Mouse (Mus musculus): ENCODE results near the gene Hoxa6.
A peak's percentile ranks its signal among the peaks of the same experiment; 100 is the strongest.

The Hoxa6 gene

DNA sequence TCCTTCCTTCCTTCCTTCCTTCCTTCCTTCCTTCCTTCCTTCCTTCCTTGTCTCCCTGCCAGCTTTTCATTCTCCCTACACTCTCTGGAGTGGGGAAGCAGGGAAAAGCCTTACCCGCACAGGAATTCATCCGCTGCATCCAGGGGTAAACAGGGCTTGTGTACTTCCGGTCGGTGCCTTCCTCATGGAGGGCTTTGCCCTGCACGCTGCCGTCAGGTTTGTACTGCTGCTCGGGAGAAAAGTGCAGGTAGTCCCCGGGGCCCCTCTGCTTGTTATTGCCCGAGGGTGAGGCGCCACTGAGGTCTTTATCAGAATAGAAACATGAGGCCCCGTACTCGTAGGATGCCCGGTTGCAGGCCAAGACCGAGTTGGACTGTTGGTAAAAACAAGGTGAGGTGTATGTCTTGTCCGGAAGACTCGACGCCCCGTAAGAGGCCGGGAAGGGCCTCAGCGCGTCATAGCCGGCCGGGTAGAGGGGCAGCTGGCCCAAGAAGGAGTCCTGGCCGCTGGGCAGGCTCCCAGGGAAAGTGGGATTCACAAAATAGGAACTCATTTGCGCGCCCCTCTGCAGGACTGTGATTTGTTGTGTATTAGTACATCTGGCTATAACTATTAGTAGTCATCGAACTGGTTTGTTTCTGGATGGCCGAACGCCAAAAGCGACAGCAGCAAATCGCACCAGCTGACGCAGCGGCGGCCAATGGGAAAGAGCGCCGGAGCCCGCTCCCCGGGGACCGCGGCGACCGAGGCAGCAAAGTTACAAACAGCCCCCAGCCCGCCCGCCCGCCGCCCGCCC lies at the start of gene Hoxa6:
Gene Hoxa6, minus strand, starts transcription at position 651 of the 796 bp plus-strand sequence.
- no peak for DNase-seq (ENCODE audit: low read depth)

DNA sequence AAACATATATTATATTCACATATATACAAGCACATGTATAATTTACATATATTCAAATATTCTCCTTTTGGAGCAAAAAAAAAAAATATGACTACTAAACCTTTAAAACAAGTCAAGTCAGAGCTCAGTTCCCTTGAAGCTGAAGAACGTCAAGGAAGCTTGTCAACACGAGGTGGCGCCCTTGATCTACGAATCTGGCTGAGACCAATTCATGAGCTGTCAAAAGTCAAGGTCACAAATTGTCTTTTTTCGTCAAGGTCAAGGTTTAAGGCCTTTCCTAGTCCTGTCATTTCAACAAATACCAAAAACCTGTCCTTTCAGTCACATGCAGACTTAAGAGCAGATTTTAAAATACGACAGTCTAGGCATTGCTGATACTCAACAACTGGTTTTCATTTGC lies 48.4 kb upstream of the Hoxa6 start:
- peak; percentile 42 for DNase-seq (ENCODE audit: low read depth)

- no peak for DNase-seq (ENCODE audit: low read depth)
Measured at GRCm38 (mm10) chr6:52253511-52254500, 45.3 kb upstream of the Hoxa6 start.

DNA sequence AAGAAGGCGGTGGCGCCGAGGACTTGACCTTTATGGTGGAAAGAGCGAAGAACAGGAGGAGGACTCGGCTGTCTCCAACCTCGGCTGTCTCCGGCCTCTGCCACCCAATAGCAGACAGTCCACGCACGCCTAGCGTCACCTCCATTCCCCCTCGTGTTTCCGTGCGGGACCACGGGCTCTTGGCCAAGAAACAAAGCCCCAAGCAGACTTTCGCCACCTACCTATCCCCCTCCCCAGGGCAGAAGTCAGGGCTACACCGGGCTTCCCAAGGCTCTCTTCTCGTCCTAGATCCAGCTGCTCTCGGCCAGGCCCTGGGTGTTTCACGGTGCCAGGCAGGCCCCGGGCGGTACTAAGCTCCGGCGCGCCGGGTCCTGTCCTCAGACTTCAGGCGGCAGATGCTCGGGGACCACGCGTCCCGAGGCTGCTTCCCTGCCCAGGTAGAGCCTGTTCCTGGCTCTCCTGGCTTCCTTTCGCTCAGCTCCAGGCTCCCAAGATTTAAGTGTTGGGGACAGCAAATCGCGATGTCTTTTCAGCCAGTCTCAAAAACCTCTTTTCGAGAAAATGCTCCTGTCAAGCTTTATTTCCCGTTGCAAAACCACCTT lies 44.4 kb upstream of the Hoxa6 start:
- no peak for DNase-seq (ENCODE audit: low read depth)

- DNase-seq (ENCODE audit: low read depth), result no peak
Measured at GRCm38 (mm10) chr6:52252016-52252774, 43.7 kb upstream of the Hoxa6 start.

DNA sequence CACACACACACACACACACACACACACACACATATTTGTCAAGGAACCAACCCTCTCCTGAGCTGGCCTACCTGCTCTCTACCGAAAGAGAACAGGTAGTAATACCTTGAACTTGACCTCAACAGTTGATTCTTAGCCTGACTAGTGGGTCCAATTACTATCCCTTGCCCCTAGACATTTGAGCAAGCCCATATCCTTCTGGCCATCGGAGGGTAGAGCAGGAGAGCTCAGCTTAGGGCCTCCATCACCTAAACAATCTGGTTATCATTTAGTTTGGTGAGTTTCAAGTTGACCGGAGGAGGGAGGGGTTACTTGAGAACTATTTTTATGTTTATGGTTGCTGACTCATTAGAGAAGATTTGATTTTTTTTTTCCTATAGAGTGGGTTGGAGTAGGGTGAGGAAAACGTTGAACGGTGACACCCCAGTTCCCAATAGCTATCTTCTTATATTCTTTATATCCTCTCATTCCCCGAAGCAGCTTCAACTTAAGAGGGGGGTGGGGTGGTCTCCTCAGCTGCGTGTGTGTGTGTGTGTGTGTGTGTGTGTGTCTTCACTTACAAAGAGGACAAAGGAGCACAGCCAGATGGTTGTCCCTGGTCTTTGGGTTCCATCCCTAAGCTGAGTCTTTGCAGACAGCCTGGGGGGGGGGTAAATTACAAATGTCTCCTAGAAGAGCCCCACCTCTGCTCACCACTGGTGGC lies 42.8 kb upstream of the Hoxa6 start:
- DNase-seq (ENCODE audit: low read depth), result no peak

- DNase-seq (ENCODE audit: low read depth), result no peak
Measured at GRCm38 (mm10) chr6:52249826-52250225, 41.3 kb upstream of the Hoxa6 start.

- no peak for DNase-seq (ENCODE audit: low read depth)
Measured at GRCm38 (mm10) chr6:52249415-52249738, 40.9 kb upstream of the Hoxa6 start.

DNA sequence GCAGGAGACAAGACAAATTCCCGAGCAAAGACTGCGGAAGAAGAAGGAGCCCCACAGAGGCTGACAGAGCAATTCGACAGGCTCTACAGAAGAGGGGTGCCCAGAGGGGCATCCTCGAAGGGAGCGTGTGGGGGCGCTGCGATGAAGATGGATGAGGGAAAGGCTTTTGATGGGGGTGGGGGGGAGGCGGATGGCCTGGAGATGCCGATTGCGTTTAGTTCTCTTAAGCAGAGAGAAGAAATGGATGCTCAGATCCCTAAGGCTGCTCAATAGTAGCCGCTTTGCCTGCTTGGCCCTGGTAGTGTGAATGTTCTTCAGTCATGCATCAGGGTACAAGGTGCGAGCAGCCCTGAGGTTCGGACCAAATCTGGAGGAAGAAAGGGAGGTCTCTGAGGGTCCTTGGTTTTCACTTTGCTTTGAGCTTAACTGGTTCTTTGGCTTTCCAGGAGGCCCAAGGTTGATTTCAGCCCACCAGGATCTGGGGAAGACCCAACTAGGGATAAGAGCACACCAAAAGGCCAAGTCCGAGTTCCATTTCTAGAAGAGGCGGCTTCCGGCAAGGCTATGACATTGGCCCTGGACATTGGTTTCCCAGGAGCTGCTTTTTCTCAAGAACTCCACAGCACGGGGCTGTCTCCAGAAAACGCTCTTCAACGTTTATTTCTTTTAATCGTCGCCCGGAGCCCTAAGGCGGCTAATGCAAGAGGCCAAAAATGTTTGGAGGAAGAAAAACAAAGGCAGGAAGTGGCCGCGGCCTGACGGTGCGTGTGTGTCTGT lies 40.3 kb upstream of the Hoxa6 start:
- no peak for DNase-seq (ENCODE audit: low read depth)

- no peak for DNase-seq (ENCODE audit: low read depth)
Measured at GRCm38 (mm10) chr6:52247766-52248637, 39.5 kb upstream of the Hoxa6 start.

DNA sequence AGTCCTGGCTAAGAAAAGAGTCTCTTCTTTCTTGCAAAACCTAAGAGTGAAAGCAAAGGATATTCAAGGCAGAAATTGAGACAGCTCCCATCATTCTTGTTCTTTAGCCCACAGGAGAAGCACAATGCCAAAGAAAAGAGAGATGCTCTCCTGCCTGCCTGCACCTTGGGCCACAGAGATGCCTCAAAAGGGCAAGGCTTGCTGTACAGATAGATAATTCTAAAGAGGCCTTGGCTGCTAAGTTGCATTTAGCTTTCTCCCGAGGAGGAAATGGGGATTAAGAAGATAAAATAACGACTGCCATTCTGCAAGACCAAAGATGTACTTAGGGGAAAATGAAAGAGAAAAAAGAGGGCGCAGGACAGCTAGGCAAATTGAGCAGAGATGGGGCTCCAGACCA lies 38.4 kb upstream of the Hoxa6 start:
- DNase-seq (ENCODE audit: low read depth), result no peak

DNA sequence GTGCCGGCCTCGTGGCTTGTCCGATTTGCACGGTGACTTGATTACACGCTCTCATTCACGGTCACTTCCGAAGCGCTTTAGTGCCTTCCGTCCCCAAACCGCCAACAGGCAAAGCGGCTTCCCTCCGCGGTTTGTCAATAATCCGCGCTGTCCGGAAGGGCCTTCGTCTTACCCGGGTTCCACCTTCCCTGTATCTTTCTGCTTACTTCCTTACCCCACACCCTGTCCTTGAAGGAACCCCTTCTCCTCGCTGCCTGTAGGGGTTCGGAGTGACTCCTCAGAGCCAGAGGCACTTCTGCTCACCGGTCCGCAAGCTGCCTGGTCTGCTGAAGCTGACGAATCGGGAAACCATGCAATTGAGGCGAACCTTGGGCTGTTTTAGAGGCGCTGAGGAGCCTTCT lies 37.9 kb upstream of the Hoxa6 start:
- DNase-seq (ENCODE audit: low read depth), result no peak

DNA sequence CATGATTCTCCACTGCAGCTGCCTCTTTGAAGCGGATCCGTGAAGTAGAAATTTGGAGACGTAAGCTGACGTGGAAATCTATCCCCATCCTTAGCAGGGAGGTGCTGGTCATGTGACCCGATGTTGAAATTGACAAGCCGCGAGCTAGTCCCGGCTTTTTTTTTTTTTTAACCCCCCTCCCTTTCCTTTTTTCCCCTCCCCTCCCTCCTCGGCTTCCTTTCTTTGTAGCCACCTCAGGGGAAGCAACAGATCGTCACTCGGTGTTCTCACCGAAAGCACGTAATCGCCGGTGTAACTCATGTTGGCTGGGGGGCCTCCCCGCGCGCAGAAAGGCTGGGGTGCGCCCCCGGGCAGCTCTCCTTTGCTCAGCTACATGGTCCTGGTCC lies 37.2 kb upstream of the Hoxa6 start, which contains the start of gene Hoxa11:
Gene Hoxa11, minus strand, starts transcription at position 54 of the 386 bp plus-strand sequence.
- no peak for DNase-seq (ENCODE audit: low read depth)

DNA sequence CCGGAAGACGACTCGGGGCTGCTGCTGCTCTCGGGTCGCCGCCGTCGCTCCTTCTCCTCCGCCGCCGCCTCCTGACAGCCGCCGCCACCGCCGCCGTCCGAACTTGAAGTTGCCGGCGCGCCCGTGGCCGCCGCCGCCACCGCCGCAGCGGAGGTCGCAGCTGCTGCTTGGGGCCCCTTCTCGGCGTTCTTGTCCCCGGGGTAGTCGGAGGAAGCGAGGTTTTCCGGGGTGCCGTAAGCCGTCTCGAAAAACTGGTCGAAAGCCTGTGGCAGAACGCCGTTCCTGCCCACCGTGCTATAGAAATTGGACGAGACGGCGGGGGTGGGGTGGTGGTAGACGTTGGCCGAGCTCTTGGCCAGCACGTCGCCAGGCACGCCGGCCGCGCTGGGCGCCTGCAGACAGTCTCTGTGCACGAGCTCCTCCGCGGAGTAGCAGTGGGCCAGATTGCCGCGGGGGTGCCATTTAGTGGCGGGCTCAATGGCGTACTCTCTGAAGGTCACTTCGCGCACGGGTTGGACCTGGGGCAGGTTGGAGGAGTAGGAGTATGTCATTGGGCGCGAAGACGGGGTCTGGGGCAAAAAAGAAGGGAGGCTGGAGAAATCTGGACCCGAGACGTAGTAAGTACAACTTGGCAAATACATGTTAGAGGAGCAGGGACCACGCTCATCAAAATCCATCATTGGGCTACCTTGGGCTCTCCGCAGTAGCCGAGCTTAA lies 36.7 kb upstream of the Hoxa6 start:
- no peak for DNase-seq (ENCODE audit: low read depth)

GRCm38 (mm10) chr6:52244471-52245039 lies 36.0 kb upstream of the Hoxa6 start:
- DNase-seq (ENCODE audit: low read depth), result no peak

DNA sequence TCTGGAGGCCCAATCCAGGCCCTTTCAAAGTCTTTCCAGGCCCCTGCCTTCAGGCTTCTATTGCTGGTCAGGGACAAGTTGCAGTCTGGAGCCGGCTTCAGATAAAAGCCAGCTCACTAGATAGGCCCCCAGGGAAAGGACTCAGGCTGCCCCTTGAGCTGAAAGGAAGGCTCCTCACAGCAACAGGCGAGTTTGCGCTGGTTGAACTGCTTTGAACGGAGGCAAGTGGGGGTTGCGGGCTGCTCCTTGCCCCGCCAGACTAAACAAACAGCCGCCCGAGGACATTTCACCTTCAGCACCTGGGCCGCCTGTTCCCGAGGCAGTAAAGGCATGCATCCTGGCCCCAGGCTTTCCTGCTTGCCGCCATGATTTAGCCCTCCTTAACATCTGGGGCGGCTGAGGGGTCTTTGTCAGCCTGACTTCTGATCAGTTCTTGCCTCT lies 35.2 kb upstream of the Hoxa6 start:
- no peak for DNase-seq (ENCODE audit: low read depth)

DNA sequence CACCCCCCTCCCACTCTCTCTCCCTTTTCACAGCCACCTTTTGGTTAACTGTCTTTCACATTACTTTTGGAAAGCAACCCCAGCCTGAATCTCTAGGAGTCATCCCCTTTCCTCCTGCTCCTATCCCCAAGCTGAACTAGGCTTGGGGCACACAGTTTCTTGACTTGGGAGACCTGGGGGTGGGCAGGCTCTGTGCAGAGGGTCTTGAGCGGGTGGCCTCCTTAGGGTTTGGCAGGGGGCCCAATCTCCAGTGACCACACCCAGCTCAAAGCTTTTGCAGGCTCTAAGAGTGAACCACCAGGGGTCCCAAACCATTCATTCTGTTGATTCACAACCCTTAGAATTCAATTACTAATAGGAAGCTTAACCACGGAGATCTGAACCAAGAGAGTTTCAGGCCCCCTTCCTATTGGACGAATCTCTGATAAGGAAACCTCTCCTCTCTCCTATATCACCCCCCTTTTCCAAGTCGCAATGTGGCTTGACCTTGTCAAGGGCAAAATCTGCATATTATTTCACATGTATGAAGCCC lies 34.3 kb upstream of the Hoxa6 start:
- DNase-seq (ENCODE audit: low read depth), result no peak

- no peak for DNase-seq (ENCODE audit: low read depth)
Measured at GRCm38 (mm10) chr6:52241001-52241621, 32.6 kb upstream of the Hoxa6 start.

Measured in c-Kit-positive CD71-positive TER-119-negative erythroid progenitor cells, embryonic 14.5 days (primary cell).